Mouse (Mus musculus) cortical plate, adult 2 months (tissue): ENCODE measurements around the gene Yae1d1. TPM values are rescaled to one million over a fixed set of nuclear protein-coding genes. Genes with fewer than 3 reads are reported as not detected.

Experiments used
- H3K27ac ChIP-seq: fragments of 200-500 bp; 2 replicates; pipeline ENCODE4 v1.5.1; 2012; ENCODE audit warnings: low read length, control low read depth, inconsistent platforms; ENCODE audit not compliant: insufficient read depth
- H3K4me1 ChIP-seq: fragments of 200-500 bp; 2 replicates; pipeline ENCODE4 v1.6.1; 2011; ENCODE audit warnings: low read length; ENCODE audit not compliant: control insufficient read depth, insufficient read depth
- H3K4me3 ChIP-seq: fragments of 200-500 bp; 2 replicates; pipeline ENCODE4 v1.5.1; 2011; ENCODE audit warnings: mild to moderate bottlenecking, low read length, control low read depth; ENCODE audit not compliant: insufficient read depth
- CTCF ChIP-seq: fragments of 200-500 bp; IDR thresholded peaks from 2 replicates; pipeline ENCODE4 v1.5.1; 2011; ENCODE audit warnings: mild to moderate bottlenecking, control low read depth, low read length; ENCODE audit not compliant: insufficient read depth; ENCODE audit errors: extremely low read depth
- POLR2A ChIP-seq: fragments of 200-500 bp; IDR thresholded peaks from 2 replicates; pipeline ENCODE4 v1.6.1; 2011; ENCODE audit warnings: mild to moderate bottlenecking, low read length, control low read depth; ENCODE audit not compliant: insufficient read depth; ENCODE audit errors: extremely low read depth
- polyA plus RNA-seq: library from polyadenylated mRNA; depleted of rRNA; stranded (reverse); fragments of >200 nt; gene quantifications from 2 replicates; pipeline ENCODE4 v1.2.3, GENCODE M21; 2012; rRNA removed

Yae1d1 gene
- polyA plus RNA-seq, 1 experiment, result 25.5 TPM

- H3K4me3 ChIP-seq, result peak overlapping the region; percentile 54
- H3K27ac ChIP-seq, result peak overlapping the region; percentile 39
- TF ChIP-seq POLR2A (no peak), CTCF (no peak)
- H3K4me1 ChIP-seq, result peaks cover 2% of the 10 kb centered on the region
Measured at GRCm38 (mm10) chr13:17943306-17944077, 49.7 kb downstream of the Yae1d1 start.

DNA sequence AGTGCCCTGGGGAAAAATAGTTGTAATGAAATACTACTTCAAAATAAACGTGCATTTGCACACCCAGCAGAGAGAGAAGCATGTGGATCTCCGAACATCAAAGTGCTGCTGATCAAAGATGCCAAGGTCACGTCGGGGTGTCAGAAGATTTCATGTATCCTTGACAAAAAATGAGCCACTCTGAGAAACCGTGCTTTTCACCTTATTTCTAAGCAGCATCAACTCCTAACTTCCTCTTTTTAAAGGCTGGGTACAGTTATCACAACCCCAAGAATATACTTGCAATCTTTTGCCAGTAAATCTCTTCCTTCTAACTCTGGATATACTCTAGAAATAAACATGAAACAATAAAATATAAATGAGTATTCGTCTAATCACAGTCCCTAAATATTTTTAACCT lies 50.8 kb downstream of the Yae1d1 start:
- TF ChIP-seq CTCF (no peak), POLR2A (no peak)
- Histone ChIP-seq H3K4me3 (no peak overlapping the region; the same call in 1 of the 2 replicates), H3K27ac (no peak overlapping the region), H3K4me1 (peaks cover 2% of the 10 kb centered on the region)

Other genes with a start within 250 kb of the Yae1d1 start
- 30.3 and 32.1 TPM in 2 replicates for gene Cdk13, start 188.3 kb downstream of the Yae1d1 start, polyA plus RNA-seq
- 51.7 and 53.6 TPM in 2 replicates for gene Rala, start 49.1 kb downstream of the Yae1d1 start, polyA plus RNA-seq